Mouse (Mus musculus): ENCODE results near the gene Myh14.

DNA sequence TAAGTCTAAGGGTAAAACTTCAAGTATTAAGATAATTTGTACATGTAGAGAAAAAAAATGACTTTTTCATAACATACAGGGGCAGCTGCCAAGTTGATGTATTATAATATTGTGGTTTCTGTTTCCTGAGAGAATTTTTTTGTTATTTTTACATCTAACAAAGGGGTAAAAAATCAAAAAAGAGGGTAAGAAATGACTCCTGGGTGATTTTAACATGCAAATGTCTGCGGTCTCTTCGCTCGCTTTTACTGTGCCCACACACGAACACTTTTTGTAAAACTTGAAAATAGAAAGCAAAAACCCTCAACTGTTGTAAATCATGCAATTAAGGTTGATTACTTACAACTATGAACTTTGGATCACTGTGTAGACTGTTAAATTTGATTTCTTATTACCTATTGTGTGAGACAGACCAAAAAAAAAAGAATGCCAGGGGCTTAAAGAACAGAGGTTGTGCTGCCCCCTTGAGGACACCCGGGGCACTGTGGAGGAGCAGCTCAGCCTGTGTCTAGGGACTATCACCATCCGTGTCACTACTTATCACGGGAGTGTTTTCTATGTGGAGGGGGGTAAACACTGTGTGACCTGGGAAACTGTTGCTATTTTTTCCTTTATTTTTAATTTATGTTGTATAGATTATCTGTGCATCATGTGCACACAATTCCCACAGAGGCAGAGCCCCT lies 23.5 kb downstream of the Myh14 start:
- TF ChIP-seq POLR2A (IDR thresholded peaks at IDR 0.05; ENCODE audit: borderline replicate concordance, insufficient read depth, low read length) (no peak), CTCF (IDR thresholded peaks at IDR 0.05; ENCODE audit: borderline replicate concordance, insufficient read depth, low read depth, low read length) (peak; percentile 88)
